Mouse (Mus musculus) lung, postnatal 0 days (tissue): ENCODE measurements at regions not wholly inside any gene's neighbourhood (a gene's known extent, or its start where the extent isn't known, plus 50 kb on each side); places are given as distances from the start of the nearest gene placed in this dataset.

Experiments
- CTCF ChIP-seq: IDR thresholded peaks from 2 replicates; pipeline ENCODE4 v1.5.1; 2016; ENCODE audit warnings: antibody characterized with exemption, mild to moderate bottlenecking
- EP300 ChIP-seq: IDR thresholded peaks from 2 replicates; pipeline ENCODE4 v1.6.1; 2016; ENCODE audit warnings: antibody characterized with exemption, mild to moderate bottlenecking, control low read depth

DNA sequence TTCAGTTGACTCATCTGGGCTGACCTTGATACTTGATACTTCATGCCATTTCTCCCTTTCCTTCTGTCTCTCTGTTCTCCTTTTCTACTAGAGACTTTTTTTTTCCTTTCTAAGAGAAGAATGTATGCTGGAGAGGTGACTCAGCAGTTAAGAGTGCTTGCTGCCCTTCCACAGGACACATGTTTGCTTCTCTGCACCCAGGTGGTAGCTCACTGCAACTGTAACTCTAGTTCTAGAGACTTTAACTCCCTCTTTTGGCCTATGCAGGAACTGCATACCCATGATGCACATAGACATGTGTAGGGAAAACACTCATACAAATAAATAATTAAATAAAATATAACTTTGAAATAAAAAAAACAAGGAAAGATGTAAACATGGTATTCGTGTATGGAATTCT is 221.5 kb upstream of the Nr2f2 start:
- TF ChIP-seq EP300: no peak
- peak; percentile 37 for TF ChIP-seq CTCF
